Mouse (Mus musculus) large intestine, adult 2 months (tissue): ENCODE results near the gene Itsn1. TPM values are rescaled to one million over a fixed set of nuclear protein-coding genes. Genes with fewer than 3 reads are reported as not detected.

Experiments used
- DNase-seq: peaks from one replicate; pipeline ENCODE4 v3.0.0-alpha.2; 2012; ENCODE audit warnings: low read depth, low spot score
- WGBS: fragments of 180-500 bp; shearing (Covaris S2); methylation state at CpG from one replicate; pipeline ENCODE4 v1.1.7; 2018; 5-methylcytosine and 5-hydroxymethylcytosine counted together
- polyA plus RNA-seq: library from polyadenylated mRNA; depleted of rRNA; stranded (reverse); fragments of >200 nt; gene quantifications from 2 replicates; pipeline ENCODE4 v1.2.3, GENCODE M21; 2012

Itsn1 gene
- polyA plus RNA-seq, 1 experiment, result 13.6 TPM

DNA sequence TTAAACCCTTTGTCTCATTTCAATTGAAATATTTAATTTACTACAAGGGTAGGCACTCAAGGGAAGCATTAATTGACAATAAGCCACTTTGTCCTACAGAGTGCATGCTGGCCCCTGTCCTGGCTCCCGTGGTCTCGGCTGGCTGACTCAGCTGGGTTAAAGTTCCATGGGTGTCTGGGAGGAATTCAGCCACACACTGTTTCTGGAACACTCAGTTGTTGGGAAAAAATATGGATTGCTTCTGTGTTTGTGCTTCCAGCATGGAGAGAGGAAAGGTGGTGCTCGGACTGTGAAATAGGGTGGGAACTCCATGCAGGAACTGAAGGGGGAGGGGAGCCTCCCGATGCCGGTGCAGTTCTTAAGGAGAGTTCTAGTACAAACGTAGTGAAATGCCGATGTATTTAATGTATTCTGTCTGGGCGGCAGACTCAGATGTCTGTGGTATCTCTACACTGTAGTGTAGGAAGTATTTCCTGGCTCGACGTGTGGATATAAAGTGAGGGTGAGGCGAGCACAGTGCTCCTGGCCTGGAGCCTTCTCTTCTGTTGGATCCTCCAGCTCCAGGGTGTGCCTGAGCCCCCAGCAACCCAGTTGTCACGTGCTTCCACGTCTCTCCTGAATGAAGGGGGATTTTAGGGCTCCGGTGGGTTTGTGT lies 131.5 kb downstream of the Itsn1 start:
- WGBS, result 61% methylated on average over 14 of the region's 14 CpGs
- no peak for DNase-seq

DNA sequence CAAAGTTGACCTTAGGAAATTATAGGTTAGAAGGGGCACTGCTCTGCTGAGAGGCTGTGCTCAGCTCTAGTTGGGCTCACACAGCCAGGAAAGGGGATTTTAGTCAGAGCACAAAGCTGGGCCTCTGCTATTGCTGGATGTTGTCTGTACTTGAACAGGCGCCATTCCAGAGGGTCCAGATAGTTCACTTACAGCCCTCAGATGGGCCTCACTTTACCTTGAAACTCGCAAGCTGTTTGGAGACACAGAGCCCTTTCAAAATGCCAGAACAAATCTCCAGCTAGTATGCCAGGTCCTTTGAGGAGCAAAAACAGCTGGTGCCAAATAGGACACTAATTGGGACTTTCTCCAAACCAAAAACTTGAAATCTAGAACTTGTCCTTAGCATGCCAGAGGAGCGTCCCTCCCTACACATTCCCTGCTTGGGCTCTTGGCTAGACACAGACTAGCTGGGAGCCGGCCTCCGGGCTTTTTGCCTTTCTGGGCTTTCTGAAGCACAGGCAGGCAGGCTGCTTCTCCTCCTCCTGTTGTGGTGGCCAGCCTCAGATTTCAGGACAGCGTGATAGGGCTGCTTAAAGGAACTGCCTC lies 132.8 kb downstream of the Itsn1 start:
- no peak for DNase-seq
- WGBS, result 71% methylated on average over 6 of the region's 6 CpGs

DNA sequence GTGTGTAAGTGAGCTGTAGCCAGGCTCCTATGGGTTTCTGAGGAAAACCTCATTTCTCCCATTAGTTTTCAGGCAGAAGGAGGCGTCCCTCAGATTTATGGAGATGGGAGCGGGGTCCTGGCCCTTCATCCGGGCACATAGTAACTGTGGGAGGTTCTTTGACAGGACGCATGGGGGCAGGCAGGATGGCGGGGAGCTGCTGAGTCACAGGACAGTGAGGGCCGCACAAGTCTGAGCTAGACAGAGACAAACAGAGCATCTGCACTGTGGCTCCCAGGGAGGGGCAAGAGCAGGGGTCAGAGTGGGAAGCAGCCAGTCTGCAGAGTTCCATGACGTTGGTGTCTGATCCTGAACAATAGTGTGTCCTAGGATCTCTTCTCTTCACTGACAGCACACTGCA lies 133.8 kb downstream of the Itsn1 start:
- no peak for DNase-seq
- 75% methylated on average over 7 of the region's 7 CpGs for WGBS

DNA sequence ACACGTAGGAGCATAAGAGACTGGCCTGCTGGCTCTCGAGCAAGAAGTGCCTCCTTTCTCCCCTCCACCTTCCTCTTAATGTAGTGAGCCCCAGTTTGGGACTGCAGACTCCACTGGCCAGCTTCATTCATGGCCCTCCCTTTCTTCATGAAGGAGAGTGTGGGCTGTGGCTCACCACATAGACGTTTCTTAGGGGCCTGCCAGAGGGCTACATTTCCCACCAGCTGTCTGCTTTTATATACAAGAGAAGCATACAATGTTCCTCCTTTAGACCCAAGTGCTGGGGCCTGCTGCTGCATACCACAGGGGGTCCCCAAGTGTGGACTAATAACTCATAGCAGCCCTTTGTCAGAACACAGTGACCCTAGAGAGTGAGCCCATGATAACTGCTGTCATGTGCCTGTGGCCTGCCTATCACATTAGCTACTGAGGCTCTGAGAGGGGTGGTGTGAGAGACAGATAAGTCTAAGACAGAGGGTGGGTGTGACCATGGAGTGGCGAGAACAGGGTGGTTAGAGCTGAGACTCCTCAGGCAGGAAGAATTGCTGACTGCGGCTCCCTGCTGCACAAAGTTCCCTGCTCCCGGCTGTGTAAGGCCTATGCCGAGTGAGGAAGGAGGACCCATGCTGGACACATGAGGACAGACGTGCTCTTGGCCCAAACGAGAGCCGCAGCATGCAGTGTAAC lies 135.7 kb downstream of the Itsn1 start:
- WGBS, result 80% methylated on average over 10 of the region's 10 CpGs
- no peak for DNase-seq

DNA sequence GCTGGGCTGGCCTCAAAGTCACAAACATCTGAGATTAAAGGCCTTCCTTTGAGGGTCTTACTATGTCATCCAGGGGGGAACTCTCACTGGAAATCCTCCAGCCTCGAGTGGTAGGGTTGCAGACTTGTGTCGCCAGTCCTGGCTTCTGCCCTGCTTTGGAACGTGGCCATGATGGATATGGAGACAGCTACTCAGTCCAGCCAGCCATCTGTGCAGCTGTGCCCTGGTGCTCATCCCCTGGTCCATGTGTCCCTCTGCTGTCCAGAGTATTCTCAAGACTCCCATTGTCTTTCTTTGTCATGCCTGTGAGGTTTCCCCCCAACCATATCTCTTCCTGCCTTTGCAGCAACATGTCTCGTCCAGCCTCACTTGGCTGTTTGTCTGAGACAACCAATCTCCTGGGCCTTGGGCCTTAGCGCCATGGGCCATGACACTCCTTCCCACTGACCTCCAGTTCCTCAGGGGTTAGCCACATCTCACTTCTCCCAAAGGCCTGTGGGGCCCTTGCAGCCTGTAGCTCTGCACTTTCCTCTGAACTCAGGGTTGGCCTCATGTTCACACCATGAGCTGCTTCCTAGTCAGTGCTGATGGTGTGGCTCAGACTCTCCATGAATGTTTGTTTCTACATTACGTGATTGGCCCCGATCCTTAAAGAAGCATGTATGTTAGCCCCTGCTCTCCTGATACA lies 136.6 kb downstream of the Itsn1 start:
- no peak for DNase-seq
- 80% methylated on average over 7 of the region's 7 CpGs for WGBS

DNA sequence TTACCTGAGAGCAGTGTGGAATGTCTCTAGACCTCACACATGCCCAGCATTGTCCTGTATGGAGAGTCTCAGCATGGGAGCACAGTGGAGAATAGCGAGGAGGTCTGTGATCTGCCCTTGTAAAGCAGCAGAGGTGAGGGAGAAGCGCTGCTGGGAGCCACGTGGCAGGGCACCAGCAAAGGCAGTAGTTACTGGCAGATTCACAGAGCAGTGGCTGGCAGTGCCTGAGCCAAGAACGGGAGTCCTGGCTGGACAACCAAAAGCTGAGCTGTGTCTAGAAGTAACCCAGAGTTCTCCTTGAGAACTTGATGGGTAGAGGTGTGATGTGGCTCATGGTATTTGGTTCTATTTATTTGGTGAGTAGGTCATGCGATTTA lies 137.2 kb downstream of the Itsn1 start:
- DNase-seq, result no peak
- WGBS, result 87% methylated on average over 5 of the region's 5 CpGs

DNA sequence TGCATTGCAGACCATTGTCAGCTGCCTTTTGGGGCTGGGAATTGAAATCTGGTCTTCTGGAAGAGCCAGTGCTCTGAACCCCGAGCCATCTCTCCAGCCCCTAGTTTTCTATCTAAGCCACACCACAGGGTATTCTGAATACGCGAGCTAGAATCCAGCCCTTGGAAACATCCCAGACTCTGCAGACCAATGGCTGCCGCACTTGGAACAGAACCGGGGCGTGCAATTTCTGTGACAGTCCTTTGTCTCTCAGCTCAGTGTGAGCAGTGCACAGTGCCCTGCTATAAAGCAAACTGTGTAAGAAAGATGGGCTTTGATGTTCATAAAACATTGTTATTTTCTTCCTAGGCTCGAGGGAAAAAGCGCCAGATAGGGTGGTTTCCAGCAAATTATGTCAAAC lies 138.6 kb downstream of the Itsn1 start:
- 87% methylated on average over 8 of the region's 8 CpGs for WGBS
- no peak for DNase-seq

DNA sequence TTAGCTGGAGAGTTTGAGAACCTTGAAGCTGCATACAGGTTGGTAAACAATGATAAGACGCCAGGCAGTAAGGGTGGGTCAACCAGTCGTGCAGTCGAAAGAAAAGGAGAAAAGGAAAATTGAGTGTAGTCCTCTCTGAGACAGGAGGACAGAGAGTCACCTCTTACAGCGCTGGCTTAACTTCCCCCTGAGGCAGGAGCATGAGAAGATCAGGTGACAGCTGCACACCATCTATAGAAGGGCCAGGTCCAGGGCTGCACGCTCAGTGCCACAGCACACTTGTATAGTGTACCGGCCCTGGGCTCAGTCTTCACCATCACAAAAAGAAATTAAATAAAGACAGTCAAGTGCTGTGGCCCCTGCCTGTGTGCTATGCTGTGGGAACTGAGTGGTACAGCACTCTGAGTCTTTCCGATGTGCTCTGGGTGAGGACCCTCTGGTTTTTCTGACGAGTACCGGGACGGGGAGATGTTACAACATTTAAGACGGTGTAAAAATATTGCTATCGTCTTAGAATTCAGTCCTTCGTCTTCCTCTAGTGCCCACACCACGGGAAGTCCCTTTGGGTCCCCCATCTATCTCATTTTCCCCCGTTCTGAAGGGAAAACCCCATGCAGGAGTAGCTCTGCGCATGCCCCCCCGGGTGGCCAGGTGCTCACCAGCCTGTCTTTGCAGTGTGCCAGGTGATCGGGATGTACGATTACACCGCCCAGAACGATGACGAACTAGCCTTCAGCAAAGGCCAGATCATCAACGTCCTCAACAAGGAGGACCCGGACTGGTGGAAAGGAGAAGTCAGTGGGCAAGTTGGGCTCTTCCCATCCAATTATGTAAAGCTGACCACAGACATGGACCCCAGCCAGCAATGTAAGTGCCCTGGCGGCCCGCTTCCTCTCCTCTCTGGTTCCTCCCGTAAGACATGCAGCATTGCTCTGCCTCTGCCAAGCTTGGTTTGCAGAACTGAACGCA lies 140.1 kb downstream of the Itsn1 start:
- DNase-seq, result no peak
- WGBS, result 76% methylated on average over 28 of the region's 28 CpGs

DNA sequence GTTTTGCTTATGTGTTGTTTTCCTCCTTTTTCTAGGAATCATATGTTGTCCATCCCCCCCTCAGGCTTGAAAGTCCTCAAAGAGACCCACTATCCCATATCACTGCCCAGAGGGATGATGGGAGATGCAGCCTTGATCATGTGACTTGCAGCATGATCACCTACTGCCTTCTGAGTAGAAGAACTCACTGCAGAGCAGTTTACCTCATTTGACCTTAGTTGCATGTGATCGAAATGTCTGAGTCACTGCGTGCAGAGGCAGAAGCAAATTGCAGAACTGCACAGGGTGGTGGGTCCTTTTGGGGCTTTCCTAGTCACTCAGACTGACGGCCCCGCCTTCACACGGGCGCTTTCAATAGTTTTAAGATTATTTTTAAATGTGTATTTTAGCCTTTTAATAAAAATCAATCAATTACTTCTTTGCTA lies 141.1 kb downstream of the Itsn1 start:
- 73% methylated on average over 6 of the region's 6 CpGs for whole genome bisulfite sequencing
- DNase-seq, result no peak

DNA sequence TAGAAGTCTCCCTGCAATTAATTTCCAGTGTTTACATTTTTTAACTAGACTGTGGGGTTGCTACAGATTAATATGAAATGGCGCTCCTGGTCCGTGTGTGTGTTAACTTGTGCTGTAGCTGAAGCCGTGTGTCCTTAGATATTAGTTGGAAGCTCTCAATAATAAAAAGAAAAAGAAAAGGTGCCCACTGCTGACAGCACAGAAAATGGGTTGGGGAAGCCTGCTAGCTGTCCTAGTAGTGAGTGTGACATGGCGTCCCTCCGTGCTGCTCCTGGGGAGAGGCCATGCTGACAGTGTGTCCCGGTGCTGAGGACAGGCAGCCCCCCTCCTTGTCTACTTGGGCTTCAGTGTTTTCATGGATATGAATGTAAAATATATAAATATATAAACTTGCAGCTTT lies 142.1 kb downstream of the Itsn1 start:
- DNase-seq, result no peak
- 89% methylated on average over 6 of the region's 6 CpGs for WGBS

DNA sequence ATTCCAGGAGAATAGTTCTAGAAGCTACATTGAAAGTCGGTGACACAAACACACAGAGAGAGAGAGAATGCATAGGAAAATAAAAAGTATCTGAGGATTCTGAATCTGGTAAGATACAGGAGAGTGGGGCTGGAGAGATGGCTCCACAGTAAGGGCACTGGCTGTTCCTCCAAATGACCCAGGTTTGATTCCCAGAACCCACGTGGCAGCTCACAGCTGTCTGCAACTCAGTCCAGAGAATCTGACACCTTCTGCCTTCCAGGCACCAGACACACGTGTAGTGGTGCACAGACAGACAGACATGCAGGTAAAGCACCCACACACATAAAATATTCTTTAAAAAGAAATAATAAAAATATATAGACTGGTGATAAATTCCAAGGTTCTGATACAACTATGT lies 144.6 kb downstream of the Itsn1 start:
- 71% methylated on average over 3 of the region's 3 CpGs for WGBS
- DNase-seq, result no peak

DNA sequence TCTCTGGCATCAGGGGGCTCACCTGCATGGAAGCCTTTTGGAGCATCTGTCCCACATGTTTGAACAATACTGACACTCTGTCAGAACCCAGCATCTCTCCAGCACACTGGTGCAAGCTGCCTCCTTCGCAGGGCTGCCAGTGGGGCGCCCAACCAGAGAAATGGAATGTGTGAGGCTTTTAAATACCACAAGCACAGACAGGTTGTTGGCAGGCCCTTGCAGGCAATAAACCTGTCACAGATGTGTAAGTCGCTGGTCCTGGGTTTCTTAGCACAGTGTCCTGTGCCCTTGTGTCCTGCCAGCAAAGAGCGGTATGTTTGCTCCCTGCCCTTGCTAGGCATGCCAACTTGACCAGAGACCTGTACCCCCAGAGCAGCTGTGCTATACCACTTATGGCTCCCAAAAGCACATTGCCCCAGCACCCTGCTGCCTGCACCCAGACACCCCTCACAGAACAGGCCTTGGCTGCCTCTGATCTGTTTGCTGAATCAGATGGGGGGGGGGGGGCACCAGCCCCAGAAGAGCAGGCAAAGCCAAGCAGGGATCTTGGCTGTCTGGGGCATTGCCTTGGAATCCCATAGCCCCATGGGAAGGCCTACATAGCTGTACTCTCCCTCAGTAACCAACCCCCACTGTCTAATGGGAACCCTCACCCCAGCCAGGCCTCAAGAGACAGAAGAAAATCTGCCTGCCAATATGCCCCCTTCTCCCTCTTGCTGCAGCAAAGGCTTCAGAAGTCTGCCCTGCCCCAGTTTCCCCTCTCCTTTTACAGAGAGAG lies 146.7 kb downstream of the Itsn1 start:
- 61% methylated on average over 4 of the region's 4 CpGs for WGBS
- no peak for DNase-seq

DNA sequence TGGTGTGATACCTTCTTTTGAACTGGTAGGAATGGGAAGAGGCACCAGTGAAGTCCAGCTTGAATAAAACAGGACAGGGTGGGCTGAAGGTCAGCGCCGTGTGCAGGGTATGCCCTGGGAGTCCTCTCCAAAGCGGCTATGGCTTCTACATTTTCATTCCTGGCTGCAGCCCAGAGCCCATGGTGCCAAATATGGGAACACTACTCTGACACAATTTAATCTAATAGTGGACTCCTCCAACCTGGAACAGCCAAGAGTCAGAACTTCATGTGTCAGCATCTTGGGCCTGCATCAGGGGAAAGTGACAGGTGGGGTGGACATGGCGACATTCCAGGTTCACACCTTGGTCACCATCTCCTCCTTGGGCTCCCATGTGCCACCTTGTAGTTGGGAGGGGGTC lies 147.4 kb downstream of the Itsn1 start:
- DNase-seq, result no peak
- WGBS, result 94% methylated on average over 4 of the region's 4 CpGs

DNA sequence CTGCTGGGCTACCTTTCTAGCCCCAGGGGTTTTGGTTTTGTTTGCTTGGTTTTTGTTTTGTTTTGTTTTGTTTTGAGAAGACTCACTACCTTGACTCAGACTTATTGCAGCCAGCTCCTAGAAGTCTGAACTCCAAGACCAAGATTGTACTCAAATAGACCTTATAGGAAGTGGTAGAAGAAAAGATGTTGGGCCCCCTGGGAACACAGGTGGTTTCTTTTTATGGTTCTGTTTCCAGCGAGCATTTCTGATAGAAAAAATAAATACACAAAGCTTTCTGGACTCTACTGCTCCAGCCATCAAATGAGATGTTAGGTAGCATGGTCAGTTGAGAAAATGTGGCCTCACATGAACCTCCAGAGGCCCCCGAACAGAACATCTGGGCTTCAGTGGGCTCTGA lies 150.0 kb downstream of the Itsn1 start:
- no peak for DNase-seq
- WGBS, result 56% methylated on average over 2 of the region's 2 CpGs

DNA sequence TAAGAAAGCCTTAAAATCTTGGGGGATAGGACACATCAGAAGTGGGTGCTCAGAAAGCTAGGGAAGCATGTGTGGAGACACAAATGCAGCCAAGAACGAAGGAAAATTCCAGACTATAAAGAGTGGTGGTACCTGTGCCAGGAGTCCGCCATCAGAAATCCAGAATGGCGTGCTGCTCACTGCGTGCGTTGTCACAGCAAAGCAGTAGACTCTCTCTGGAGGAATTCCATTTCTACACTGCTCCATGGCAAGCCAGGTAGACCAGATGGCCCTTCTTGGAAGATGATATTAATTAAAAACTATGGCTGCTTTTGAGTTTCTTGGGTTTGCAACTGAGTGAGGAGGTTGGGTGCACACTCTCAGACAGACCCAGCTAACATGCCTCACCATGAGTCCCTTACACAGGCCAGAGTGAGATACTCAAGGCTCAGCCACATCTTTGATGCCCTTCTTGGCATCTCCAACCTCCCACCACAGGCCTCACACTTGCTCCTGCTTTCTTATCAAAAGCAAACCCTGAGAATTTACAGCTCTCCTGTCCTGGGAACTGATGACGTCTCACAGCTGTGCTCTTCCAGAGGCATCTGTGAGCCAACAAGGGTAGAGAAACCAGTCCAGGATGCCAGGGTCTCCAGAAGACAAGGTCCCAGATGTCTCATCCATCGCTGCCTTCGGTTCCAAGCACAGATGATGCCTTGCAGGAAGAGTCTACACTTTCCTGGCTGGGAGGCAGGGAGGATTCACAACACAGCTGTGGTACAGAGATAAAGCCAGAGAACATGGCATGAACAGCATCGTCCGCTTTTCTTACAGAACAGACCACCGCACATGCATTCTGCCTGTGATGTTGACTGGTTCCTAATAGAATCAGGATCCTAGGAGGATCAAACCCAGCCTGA lies 152.0 kb downstream of the Itsn1 start:
- WGBS, result 90% methylated on average over 11 of the region's 11 CpGs
- no peak for DNase-seq

DNA sequence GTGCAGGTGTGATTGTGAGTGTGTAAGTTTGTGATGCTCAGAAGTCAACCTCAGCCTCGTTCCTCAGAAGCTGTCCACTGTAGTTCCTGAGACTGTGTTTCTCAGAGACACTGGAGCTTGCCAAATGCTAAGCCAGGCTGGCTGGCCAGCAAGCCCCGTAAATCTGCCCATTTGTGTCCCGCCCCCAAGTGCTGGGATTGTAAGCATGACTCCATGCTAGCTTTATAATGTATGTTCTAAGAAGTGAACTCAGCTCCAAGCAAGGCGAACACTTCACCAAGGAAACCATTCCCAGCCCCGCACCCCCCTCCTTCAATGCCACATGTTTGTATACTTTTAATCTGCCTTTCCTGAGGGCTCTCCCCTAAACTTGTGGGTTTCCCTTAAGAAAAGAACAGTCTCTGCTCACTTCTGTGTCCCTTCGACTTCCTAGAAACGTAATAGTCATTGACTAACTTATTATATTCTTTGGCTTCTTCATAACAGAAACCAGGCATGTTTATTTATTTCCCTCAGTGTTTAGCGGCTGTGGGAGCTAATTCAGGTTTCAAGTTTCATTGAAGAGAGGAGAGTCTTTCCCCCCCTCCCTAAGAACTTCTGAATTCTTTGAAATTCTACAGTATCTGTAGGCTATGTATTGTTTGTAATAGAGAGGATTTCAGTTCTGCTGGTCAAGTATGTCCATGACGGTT lies 153.2 kb downstream of the Itsn1 start:
- no peak for DNase-seq
- 55% methylated on average over 9 of the region's 9 CpGs for WGBS

DNA sequence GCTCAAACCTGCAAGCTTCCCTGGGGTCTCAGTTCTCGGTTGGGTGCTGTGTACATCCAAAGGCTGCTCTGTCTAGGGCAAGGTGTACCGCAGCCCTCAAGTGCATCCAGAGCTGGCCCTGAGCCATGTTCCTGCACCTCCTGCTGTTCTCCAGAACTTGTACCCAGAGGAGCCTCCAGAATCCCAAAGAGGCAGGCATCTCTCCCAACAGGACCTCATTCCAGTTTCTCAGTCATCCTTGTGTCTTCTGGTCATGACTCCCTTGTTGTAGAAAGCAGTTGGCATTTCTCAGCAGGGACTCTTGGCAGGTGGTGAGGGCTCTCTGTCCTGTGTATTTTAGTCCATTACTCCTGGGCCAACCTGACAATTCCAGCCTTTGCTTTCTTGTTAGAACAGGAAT lies 154.6 kb downstream of the Itsn1 start:
- WGBS, result 93% methylated on average over 2 of the region's 2 CpGs
- DNase-seq, result no peak
